Mouse (Mus musculus) kidney, adult 18-20 months (tissue): ENCODE data around the gene Rrn3.
A peak's percentile ranks its signal among the peaks of the same experiment; 100 is the strongest.
"Not testable (repeated sequence)": the region's sequence is repeated elsewhere in the genome, so short reads cannot be mapped to it uniquely, and the experiment has no call there.

ENCODE experiments used
- DNase-seq: peaks from one replicate; pipeline ENCODE4 v3.0.0; 2021

Gene Rrn3

GRCm38 (mm10) chr16:13780353-13781036 lies at the start of gene Rrn3:
TSS of gene Rrn3 (plus strand) at chr16:13780708.
- DNase-seq: peak; percentile 93

GRCm38 (mm10) chr16:13732786-13733185 lies 47.7 kb upstream of the Rrn3 start:
- no peak for DNase-seq

GRCm38 (mm10) chr16:13733518-13734137 lies 46.9 kb upstream of the Rrn3 start:
- peak; percentile 84 for DNase-seq

GRCm38 (mm10) chr16:13735977-13736376 lies 44.5 kb upstream of the Rrn3 start:
- no peak for DNase-seq

- not testable (repeated sequence) for DNase-seq
These were observed 41.5 kb upstream of the Rrn3 start for GRCm38 (mm10) chr16:13739044-13739443.

- no peak for DNase-seq
These were observed 39.7 kb upstream of the Rrn3 start for GRCm38 (mm10) chr16:13740844-13741243.

- DNase-seq: no peak
These were observed 32.8 kb upstream of the Rrn3 start for GRCm38 (mm10) chr16:13747708-13748107.

GRCm38 (mm10) chr16:13748124-13748523 lies 32.4 kb upstream of the Rrn3 start:
- DNase-seq: no peak

- DNase-seq: not testable (repeated sequence)
These were observed 31.7 kb upstream of the Rrn3 start for GRCm38 (mm10) chr16:13748813-13749212.

GRCm38 (mm10) chr16:13749306-13749705 lies 31.2 kb upstream of the Rrn3 start:
- no peak for DNase-seq

- DNase-seq: no peak
These were observed 30.5 kb upstream of the Rrn3 start for GRCm38 (mm10) chr16:13749981-13750380.

GRCm38 (mm10) chr16:13750626-13751025 lies 29.9 kb upstream of the Rrn3 start:
- DNase-seq: no peak

- no peak for DNase-seq
These were observed 26.5 kb upstream of the Rrn3 start for GRCm38 (mm10) chr16:13753986-13754385.

GRCm38 (mm10) chr16:13754400-13755190 lies 25.9 kb upstream of the Rrn3 start:
- DNase-seq: peak; percentile 95

GRCm38 (mm10) chr16:13757823-13758222 lies 22.7 kb upstream of the Rrn3 start:
- no peak for DNase-seq

- DNase-seq: not testable (repeated sequence)
These were observed 17.7 kb upstream of the Rrn3 start for GRCm38 (mm10) chr16:13762807-13763206.

GRCm38 (mm10) chr16:13764519-13764918 lies 16.0 kb upstream of the Rrn3 start:
- no peak for DNase-seq

- no peak for DNase-seq
These were observed 14.1 kb upstream of the Rrn3 start for GRCm38 (mm10) chr16:13766367-13766766.

GRCm38 (mm10) chr16:13771603-13772002 lies 8.9 kb upstream of the Rrn3 start:
- not testable (repeated sequence) for DNase-seq

- DNase-seq: not testable (repeated sequence)
These were observed 8.5 kb upstream of the Rrn3 start for GRCm38 (mm10) chr16:13772051-13772450.

GRCm38 (mm10) chr16:13774011-13774410 lies 6.5 kb upstream of the Rrn3 start:
- DNase-seq: peak; percentile 57

GRCm38 (mm10) chr16:13774651-13775050 lies 5.9 kb upstream of the Rrn3 start:
- not testable (repeated sequence) for DNase-seq

- DNase-seq: no peak
These were observed 708 bp downstream of the Rrn3 start for GRCm38 (mm10) chr16:13781216-13781615.

GRCm38 (mm10) chr16:13785932-13786331 lies 5.4 kb downstream of the Rrn3 start:
- DNase-seq: no peak
